Mouse (Mus musculus): ENCODE data around the gene Nfia. TPM values are rescaled to one million over a fixed set of nuclear protein-coding genes. Genes with fewer than 3 reads are reported as not detected.
A peak's percentile ranks its signal among the peaks of the same experiment; 100 is the strongest.

Gene Nfia
- polyA plus RNA-seq, 1 experiment: 57.7 TPM

GRCm38 (mm10) chr4:97917568-97917967 lies 145.0 kb downstream of the Nfia start:
- 97% methylated on average over 6 of the region's 6 CpGs for WGBS
- H3K4me1 ChIP-seq (ENCODE audit: control insufficient read depth, insufficient read depth, low read length): peaks cover 3% of the 10 kb centered on the region
- TF ChIP-seq POLR2A (IDR thresholded peaks at IDR 0.05; ENCODE audit: borderline replicate concordance, extremely low read depth, low read depth, low read length) (no peak), CTCF (IDR thresholded peaks at IDR 0.05; ENCODE audit: insufficient read depth, low read length) (no peak)
- no peak for DNase-seq
- H3K4me3 ChIP-seq (replicated peaks; ENCODE audit: extremely low read depth, low read depth, low read length): no peak overlapping the region

- 44% methylated on average over 3 of the region's 3 CpGs for WGBS
- no peak for DNase-seq
- Histone ChIP-seq H3K4me1 (ENCODE audit: control insufficient read depth, insufficient read depth, low read length) (peaks cover 7% of the 10 kb centered on the region), H3K4me3 (replicated peaks; ENCODE audit: extremely low read depth, low read depth, low read length) (no peak overlapping the region)
- TF ChIP-seq POLR2A (IDR thresholded peaks at IDR 0.05; ENCODE audit: borderline replicate concordance, extremely low read depth, low read depth, low read length): no peak
- peak; percentile 25; the same call in 1 of the 2 replicates for TF ChIP-seq CTCF (IDR thresholded peaks at IDR 0.05; ENCODE audit: insufficient read depth, low read length)
Measured at GRCm38 (mm10) chr4:97918675-97919074, 146.1 kb downstream of the Nfia start.

- peaks cover 14% of the 10 kb centered on the region for H3K4me1 ChIP-seq (ENCODE audit: control insufficient read depth, insufficient read depth, low read length)
- WGBS: 64% methylated on average over 2 of the region's 2 CpGs
- DNase-seq: no peak
- no peak overlapping the region for H3K4me3 ChIP-seq (replicated peaks; ENCODE audit: extremely low read depth, low read depth, low read length)
- TF ChIP-seq POLR2A (IDR thresholded peaks at IDR 0.05; ENCODE audit: borderline replicate concordance, extremely low read depth, low read depth, low read length): no peak
- no peak for TF ChIP-seq CTCF (IDR thresholded peaks at IDR 0.05; ENCODE audit: insufficient read depth, low read length)
Measured at GRCm38 (mm10) chr4:97919773-97920172, 147.2 kb downstream of the Nfia start.

GRCm38 (mm10) chr4:97920287-97921079 lies 147.9 kb downstream of the Nfia start:
- TF ChIP-seq POLR2A (IDR thresholded peaks at IDR 0.05; ENCODE audit: borderline replicate concordance, extremely low read depth, low read depth, low read length) (no peak), CTCF (IDR thresholded peaks at IDR 0.05; ENCODE audit: insufficient read depth, low read length) (no peak)
- peak overlapping the region; percentile 32 for H3K4me3 ChIP-seq (replicated peaks; ENCODE audit: extremely low read depth, low read depth, low read length)
- DNase-seq: peak; percentile 54
- peaks cover 20% of the 10 kb centered on the region for H3K4me1 ChIP-seq (ENCODE audit: control insufficient read depth, insufficient read depth, low read length)
- 17% methylated on average over 10 of the region's 10 CpGs for WGBS

- no peak overlapping the region for H3K4me3 ChIP-seq (replicated peaks; ENCODE audit: extremely low read depth, low read depth, low read length)
- TF ChIP-seq POLR2A (IDR thresholded peaks at IDR 0.05; ENCODE audit: borderline replicate concordance, extremely low read depth, low read depth, low read length) (no peak), CTCF (IDR thresholded peaks at IDR 0.05; ENCODE audit: insufficient read depth, low read length) (no peak)
- peaks cover 20% of the 10 kb centered on the region for H3K4me1 ChIP-seq (ENCODE audit: control insufficient read depth, insufficient read depth, low read length)
- DNase-seq: no peak
Measured at GRCm38 (mm10) chr4:97921682-97922081, 149.1 kb downstream of the Nfia start.

- no peak for TF ChIP-seq CTCF (IDR thresholded peaks at IDR 0.05; ENCODE audit: insufficient read depth, low read length)
- TF ChIP-seq POLR2A (IDR thresholded peaks at IDR 0.05; ENCODE audit: borderline replicate concordance, extremely low read depth, low read depth, low read length): no peak
- Histone ChIP-seq H3K4me1 (ENCODE audit: control insufficient read depth, insufficient read depth, low read length) (peaks cover 26% of the 10 kb centered on the region), H3K4me3 (replicated peaks; ENCODE audit: extremely low read depth, low read depth, low read length) (no peak overlapping the region)
- WGBS: 74% methylated on average over 5 of the region's 5 CpGs
- no peak for DNase-seq
Measured at GRCm38 (mm10) chr4:97923248-97923647, 150.7 kb downstream of the Nfia start.

- TF ChIP-seq POLR2A (IDR thresholded peaks at IDR 0.05; ENCODE audit: borderline replicate concordance, extremely low read depth, low read depth, low read length) (no peak), CTCF (IDR thresholded peaks at IDR 0.05; ENCODE audit: insufficient read depth, low read length) (no peak)
- peak; percentile 58 for DNase-seq
- H3K4me1 ChIP-seq (ENCODE audit: control insufficient read depth, insufficient read depth, low read length): peaks cover 26% of the 10 kb centered on the region
- 19% methylated on average over 8 of the region's 8 CpGs for WGBS
- H3K4me3 ChIP-seq (replicated peaks; ENCODE audit: extremely low read depth, low read depth, low read length): peak overlapping the region; percentile 18
Measured at GRCm38 (mm10) chr4:97923876-97924316, 151.4 kb downstream of the Nfia start.

- DNase-seq: no peak
- no peak for TF ChIP-seq POLR2A (IDR thresholded peaks at IDR 0.05; ENCODE audit: borderline replicate concordance, extremely low read depth, low read depth, low read length)
- no peak for TF ChIP-seq CTCF (IDR thresholded peaks at IDR 0.05; ENCODE audit: insufficient read depth, low read length)
Measured at GRCm38 (mm10) chr4:97924414-97924813, 151.9 kb downstream of the Nfia start.

GRCm38 (mm10) chr4:97924855-97925254 lies 152.3 kb downstream of the Nfia start:
- TF ChIP-seq POLR2A (IDR thresholded peaks at IDR 0.05; ENCODE audit: borderline replicate concordance, extremely low read depth, low read depth, low read length) (no peak), CTCF (IDR thresholded peaks at IDR 0.05; ENCODE audit: insufficient read depth, low read length) (no peak)
- WGBS: 66% methylated on average over 3 of the region's 3 CpGs

More at GRCm38 (mm10) chr4:97924414-97924813, 151.9 kb downstream of the Nfia start:
- WGBS: 27% methylated on average over 5 of the region's 5 CpGs
- Histone ChIP-seq H3K4me1 (ENCODE audit: control insufficient read depth, insufficient read depth, low read length) (peaks cover 26% of the 10 kb centered on the region), H3K4me3 (replicated peaks; ENCODE audit: extremely low read depth, low read depth, low read length) (no peak overlapping the region)

GRCm38 (mm10) chr4:97925644-97926043 lies 153.1 kb downstream of the Nfia start:
- H3K4me1 ChIP-seq (ENCODE audit: control insufficient read depth, insufficient read depth, low read length): peaks cover 25% of the 10 kb centered on the region
- 61% methylated on average over 4 of the region's 4 CpGs for WGBS
- DNase-seq: no peak
- H3K4me3 ChIP-seq (replicated peaks; ENCODE audit: extremely low read depth, low read depth, low read length): no peak overlapping the region
- TF ChIP-seq POLR2A (IDR thresholded peaks at IDR 0.05; ENCODE audit: borderline replicate concordance, extremely low read depth, low read depth, low read length) (no peak), CTCF (IDR thresholded peaks at IDR 0.05; ENCODE audit: insufficient read depth, low read length) (no peak)

More at GRCm38 (mm10) chr4:97924855-97925254, 152.3 kb downstream of the Nfia start:
- H3K4me1 ChIP-seq (ENCODE audit: control insufficient read depth, insufficient read depth, low read length): peaks cover 26% of the 10 kb centered on the region
- DNase-seq: no peak
- H3K4me3 ChIP-seq (replicated peaks; ENCODE audit: extremely low read depth, low read depth, low read length): no peak overlapping the region

Measured in lung, adult 2 months (tissue).